Mouse (Mus musculus): ENCODE data around the gene Chrm5. TPM values are rescaled to one million over a fixed set of nuclear protein-coding genes. Genes with fewer than 3 reads are reported as not detected.

The Chrm5 gene
- polyA plus RNA-seq, 1 experiment from 2014 or later, result 0.10 TPM

GRCm38 (mm10) chr2:112503978-112504377 lies 23.4 kb upstream of the Chrm5 start:
- Histone ChIP-seq H3K4me3 (ENCODE audit: low read length) (no peak overlapping the region), H3K4me1 (ENCODE audit: insufficient read depth, low read length) (peaks cover 9% of the 10 kb centered on the region), H3K9ac (replicated peaks; ENCODE audit: low read length) (no peak overlapping the region), H3K27ac (ENCODE audit: low read length) (no peak overlapping the region), H3K36me3 (ENCODE audit: insufficient read depth, low read length) (no peaks in the 10 kb centered on the region), H3K9me3 (ENCODE audit: low read length) (no peaks in the 10 kb centered on the region), H3K4me2 (replicated peaks; ENCODE audit: low read depth, low read length) (no peak overlapping the region), H3K27me3 (ENCODE audit: insufficient read depth, low read length) (no peaks in the 10 kb centered on the region)
- ATAC-seq (ENCODE audit: low FRiP score, low TSS enrichment), result no peak
- 89% methylated on average over 6 of the region's 6 CpGs for WGBS

GRCm38 (mm10) chr2:112501209-112501608 lies 20.6 kb upstream of the Chrm5 start:
- Histone ChIP-seq H3K4me3 (ENCODE audit: low read length) (no peak overlapping the region), H3K4me2 (replicated peaks; ENCODE audit: low read depth, low read length) (no peak overlapping the region), H3K36me3 (ENCODE audit: insufficient read depth, low read length) (no peaks in the 10 kb centered on the region), H3K9me3 (ENCODE audit: low read length) (no peaks in the 10 kb centered on the region), H3K4me1 (ENCODE audit: insufficient read depth, low read length) (peaks cover 9% of the 10 kb centered on the region), H3K27me3 (ENCODE audit: insufficient read depth, low read length) (no peaks in the 10 kb centered on the region), H3K9ac (replicated peaks; ENCODE audit: low read length) (no peak overlapping the region), H3K27ac (ENCODE audit: low read length) (no peak overlapping the region)
- WGBS, result 4% methylated on average over 6 of the region's 6 CpGs
- peak; percentile 95 for ATAC-seq (ENCODE audit: low FRiP score, low TSS enrichment)

- no peaks in the 10 kb centered on the region for H3K36me3 ChIP-seq (ENCODE audit: insufficient read depth, low read length)
- ATAC-seq (ENCODE audit: low FRiP score, low TSS enrichment), result no peak
Measured at GRCm38 (mm10) chr2:112497851-112498250, 17.3 kb upstream of the Chrm5 start.

GRCm38 (mm10) chr2:112493539-112494260 lies 13.1 kb upstream of the Chrm5 start:
- peak overlapping the region; percentile 77 for H3K4me3 ChIP-seq (ENCODE audit: low read length)
- H3K4me2 ChIP-seq (replicated peaks; ENCODE audit: low read depth, low read length), result peak overlapping the region; percentile 61
- peaks cover 17% of the 10 kb centered on the region; the same call in 1 of the 2 replicates for H3K4me1 ChIP-seq (ENCODE audit: insufficient read depth, low read length)
- H3K27me3 ChIP-seq (ENCODE audit: insufficient read depth, low read length), result no peaks in the 10 kb centered on the region
- H3K27ac ChIP-seq (ENCODE audit: low read length), result peak overlapping the region; percentile 99
- H3K9ac ChIP-seq (replicated peaks; ENCODE audit: low read length), result peak overlapping the region; percentile 100
- 37% methylated on average over 11 of the region's 11 CpGs for WGBS
- no peaks in the 10 kb centered on the region for H3K9me3 ChIP-seq (ENCODE audit: low read length)
- peak; percentile 21; the same call in 1 of the 2 replicates for ATAC-seq (ENCODE audit: low FRiP score, low TSS enrichment)
- no peaks in the 10 kb centered on the region for H3K36me3 ChIP-seq (ENCODE audit: insufficient read depth, low read length)

More at GRCm38 (mm10) chr2:112497851-112498250, 17.3 kb upstream of the Chrm5 start:
- Histone ChIP-seq H3K9ac (replicated peaks; ENCODE audit: low read length) (no peak overlapping the region), H3K27ac (ENCODE audit: low read length) (no peak overlapping the region), H3K27me3 (ENCODE audit: insufficient read depth, low read length) (no peaks in the 10 kb centered on the region), H3K4me2 (replicated peaks; ENCODE audit: low read depth, low read length) (no peak overlapping the region), H3K9me3 (ENCODE audit: low read length) (no peaks in the 10 kb centered on the region), H3K4me3 (ENCODE audit: low read length) (no peak overlapping the region), H3K4me1 (ENCODE audit: insufficient read depth, low read length) (peaks cover 16% of the 10 kb centered on the region)
- 63% methylated on average over 7 of the region's 7 CpGs for WGBS

- H3K36me3 ChIP-seq (ENCODE audit: insufficient read depth, low read length), result no peaks in the 10 kb centered on the region
- peak; percentile 97 for ATAC-seq (ENCODE audit: low FRiP score, low TSS enrichment)
- peaks cover 17% of the 10 kb centered on the region; the same call in 1 of the 2 replicates for H3K4me1 ChIP-seq (ENCODE audit: insufficient read depth, low read length)
- no peaks in the 10 kb centered on the region for H3K9me3 ChIP-seq (ENCODE audit: low read length)
- peak within 1 kb of the TSS; percentile 100 for H3K9ac ChIP-seq (replicated peaks; ENCODE audit: low read length)
- peak within 1 kb of the TSS; percentile 61 for H3K4me2 ChIP-seq (replicated peaks; ENCODE audit: low read depth, low read length)
- H3K27me3 ChIP-seq (ENCODE audit: insufficient read depth, low read length), result no peaks in the 10 kb centered on the region
- H3K4me3 ChIP-seq (ENCODE audit: low read length), result peak within 1 kb of the TSS; percentile 77
- H3K27ac ChIP-seq (ENCODE audit: low read length), result peak within 1 kb of the TSS; percentile 99
- under 1% methylated on average over 62 of the region's 87 CpGs for WGBS
Measured at GRCm38 (mm10) chr2:112492856-112493538, 12.4 kb upstream of the Chrm5 start, which contains the start of gene Aven. Aven (plus strand) TSS chr2:112492964.

GRCm38 (mm10) chr2:112492431-112492855 lies 11.9 kb upstream of the Chrm5 start:
- peaks cover 17% of the 10 kb centered on the region; the same call in 1 of the 2 replicates for H3K4me1 ChIP-seq (ENCODE audit: insufficient read depth, low read length)
- peak overlapping the region; percentile 61 for H3K4me2 ChIP-seq (replicated peaks; ENCODE audit: low read depth, low read length)
- peak; percentile 24 for ATAC-seq (ENCODE audit: low FRiP score, low TSS enrichment)
- peak overlapping the region; percentile 77 for H3K4me3 ChIP-seq (ENCODE audit: low read length)
- H3K36me3 ChIP-seq (ENCODE audit: insufficient read depth, low read length), result no peaks in the 10 kb centered on the region
- H3K9me3 ChIP-seq (ENCODE audit: low read length), result no peaks in the 10 kb centered on the region
- no peaks in the 10 kb centered on the region for H3K27me3 ChIP-seq (ENCODE audit: insufficient read depth, low read length)
- 7% methylated on average over 9 of the region's 9 CpGs for WGBS
- H3K9ac ChIP-seq (replicated peaks; ENCODE audit: low read length), result peak overlapping the region; percentile 100
- peak overlapping the region; percentile 99 for H3K27ac ChIP-seq (ENCODE audit: low read length)

GRCm38 (mm10) chr2:112491629-112492028 lies 11.1 kb upstream of the Chrm5 start:
- Histone ChIP-seq H3K27me3 (ENCODE audit: insufficient read depth, low read length) (no peaks in the 10 kb centered on the region), H3K9ac (replicated peaks; ENCODE audit: low read length) (no peak overlapping the region)
- ATAC-seq (ENCODE audit: low FRiP score, low TSS enrichment), result no peak

GRCm38 (mm10) chr2:112490483-112491196 lies 10.1 kb upstream of the Chrm5 start:
- WGBS, result 59% methylated on average over 11 of the region's 11 CpGs

More at GRCm38 (mm10) chr2:112491629-112492028, 11.1 kb upstream of the Chrm5 start:
- H3K27ac ChIP-seq (ENCODE audit: low read length), result no peak overlapping the region
- H3K4me3 ChIP-seq (ENCODE audit: low read length), result no peak overlapping the region
- peaks cover 17% of the 10 kb centered on the region; the same call in 1 of the 2 replicates for H3K4me1 ChIP-seq (ENCODE audit: insufficient read depth, low read length)
- H3K36me3 ChIP-seq (ENCODE audit: insufficient read depth, low read length), result no peaks in the 10 kb centered on the region
- H3K9me3 ChIP-seq (ENCODE audit: low read length), result no peaks in the 10 kb centered on the region
- H3K4me2 ChIP-seq (replicated peaks; ENCODE audit: low read depth, low read length), result no peak overlapping the region
- 69% methylated on average over 5 of the region's 5 CpGs for WGBS

GRCm38 (mm10) chr2:112484886-112485285 lies 4.3 kb upstream of the Chrm5 start:
- Histone ChIP-seq H3K9me3 (ENCODE audit: low read length) (no peaks in the 10 kb centered on the region), H3K9ac (replicated peaks; ENCODE audit: low read length) (no peak overlapping the region), H3K4me3 (ENCODE audit: low read length) (no peak overlapping the region), H3K4me1 (ENCODE audit: insufficient read depth, low read length) (peaks cover 9% of the 10 kb centered on the region), H3K27ac (ENCODE audit: low read length) (no peak overlapping the region), H3K4me2 (replicated peaks; ENCODE audit: low read depth, low read length) (no peak overlapping the region), H3K27me3 (ENCODE audit: insufficient read depth, low read length) (no peaks in the 10 kb centered on the region), H3K36me3 (ENCODE audit: insufficient read depth, low read length) (no peaks in the 10 kb centered on the region)
- 57% methylated on average over 2 of the region's 2 CpGs for WGBS
- ATAC-seq (ENCODE audit: low FRiP score, low TSS enrichment), result no peak

More at GRCm38 (mm10) chr2:112490483-112491196, 10.1 kb upstream of the Chrm5 start:
- H3K36me3 ChIP-seq (ENCODE audit: insufficient read depth, low read length), result no peaks in the 10 kb centered on the region
- 0 out of 2 replicates have a peak overlapping the region, but pooled peaks have one; percentile 6 for H3K27ac ChIP-seq (ENCODE audit: low read length)
- H3K9ac ChIP-seq (replicated peaks; ENCODE audit: low read length), result no peak overlapping the region
- H3K4me1 ChIP-seq (ENCODE audit: insufficient read depth, low read length), result peaks cover 17% of the 10 kb centered on the region; the same call in 1 of the 2 replicates
- no peaks in the 10 kb centered on the region for H3K27me3 ChIP-seq (ENCODE audit: insufficient read depth, low read length)
- no peaks in the 10 kb centered on the region for H3K9me3 ChIP-seq (ENCODE audit: low read length)
- no peak overlapping the region for H3K4me2 ChIP-seq (replicated peaks; ENCODE audit: low read depth, low read length)
- H3K4me3 ChIP-seq (ENCODE audit: low read length), result no peak overlapping the region
- no peak for ATAC-seq (ENCODE audit: low FRiP score, low TSS enrichment)

Measured in kidney, embryonic 16.5 days (tissue).